Comparison of ENCODE assay signal across 17 mouse cellular contexts in genomic region chr1:88656096-88656480, GRCm38 (mm10). TPM values are rescaled to one million over a fixed set of nuclear protein-coding genes. Genes with fewer than 3 reads are reported as not detected.
DNase-seq lines count a peak whose midpoint lies in the region; ATAC-seq and TF ChIP-seq lines count a peak whose summit lies in the region.
"Had no signal": no experiment of that assay in that cellular context is flagged by ENCODE, and none has a peak within 500 bp of the region (broad histone marks: within the 10 kb centered on the region; RNA-seq: fewer than 3 reads in every experiment).

No protein-coding gene starts in this region.

- peaks cover 72% of the 10 kb centered on the region for H3K4me1 ChIP-seq in bone marrow macrophage, adult 2 months (ENCODE audit: control insufficient read depth, insufficient read depth, low read length)
- H3K4me1 ChIP-seq in lung, postnatal 0 days (ENCODE audit: insufficient read depth, low read depth, low read length), result 0 out of 2 replicates have a peak, but pooled peaks cover 3% of the 10 kb centered on the region
- 0 out of 2 replicates have a peak, but pooled peaks cover 3% of the 10 kb centered on the region for H3K4me1 ChIP-seq in forebrain, postnatal 0 days (ENCODE audit: insufficient read depth)
- H3K4me1 ChIP-seq: neural tube, embryonic 12.5 days had no signal

- peak; percentile 80 for ATAC-seq in frontal cortex, adult (ENCODE audit: low TSS enrichment)
- ATAC-seq in lung, postnatal 0 days, result no peak
- no peak for ATAC-seq in forebrain, postnatal 0 days
- ATAC-seq: hindbrain, embryonic 16.5 days had no signal

- no peak overlapping the region for H3K4me3 ChIP-seq in bone marrow macrophage, adult 2 months (ENCODE audit: insufficient read depth, low read length)
- no peak overlapping the region for H3K4me3 ChIP-seq in lung, postnatal 0 days (ENCODE audit: low read depth, low read length)
- no peak overlapping the region for H3K4me3 ChIP-seq in forebrain, postnatal 0 days (ENCODE audit: low read depth, low read length)
- H3K4me3 ChIP-seq: forebrain, embryonic 12.5 days; heart, embryonic 12.5 days; limb, embryonic 15.5 days; neural tube, embryonic 12.5 days had no signal

- 58% methylated on average over 5 of the region's 5 CpGs for WGBS in lung, postnatal 0 days
- 58% methylated on average over 5 of the region's 5 CpGs for WGBS in forebrain, postnatal 0 days

- H3K27me3 ChIP-seq in lung, postnatal 0 days (replicated peaks; ENCODE audit: insufficient read depth, low read length), result no peaks in the 10 kb centered on the region
- no peaks in the 10 kb centered on the region for H3K27me3 ChIP-seq in forebrain, postnatal 0 days (ENCODE audit: insufficient read depth, low read length)
- H3K27me3 ChIP-seq: forebrain, embryonic 12.5 days; heart, embryonic 12.5 days; limb, embryonic 15.5 days; neural tube, embryonic 12.5 days had no signal

- TF ChIP-seq CTCF in bone marrow macrophage, adult 2 months (IDR thresholded peaks at IDR 0.05; ENCODE audit: low read depth, low read length), result no peak
- no peak for TF ChIP-seq CTCF in lung, postnatal 0 days (IDR thresholded peaks at IDR 0.05)
- TF ChIP-seq CTCF in forebrain, postnatal 0 days (IDR thresholded peaks at IDR 0.05; ENCODE audit: low read depth), result no peak

- H3K36me3 ChIP-seq in lung, postnatal 0 days (ENCODE audit: insufficient read depth, low read length), result no peaks in the 10 kb centered on the region
- no peaks in the 10 kb centered on the region for H3K36me3 ChIP-seq in forebrain, postnatal 0 days (ENCODE audit: insufficient read depth)
- H3K36me3 ChIP-seq: forebrain, embryonic 12.5 days; heart, embryonic 12.5 days; limb, embryonic 15.5 days; neural tube, embryonic 12.5 days had no signal

- H3K9me3 ChIP-seq in lung, postnatal 0 days (ENCODE audit: low read length), result no peaks in the 10 kb centered on the region
- H3K9me3 ChIP-seq in forebrain, postnatal 0 days (ENCODE audit: low read length), result no peaks in the 10 kb centered on the region
- H3K9me3 ChIP-seq: forebrain, embryonic 12.5 days; heart, embryonic 12.5 days; limb, embryonic 15.5 days; neural tube, embryonic 12.5 days had no signal

- H3K9ac ChIP-seq in lung, postnatal 0 days (replicated peaks; ENCODE audit: low read depth), result no peak overlapping the region
- H3K9ac ChIP-seq in forebrain, postnatal 0 days, result no peak overlapping the region
- H3K9ac ChIP-seq: forebrain, embryonic 12.5 days; heart, embryonic 12.5 days; limb, embryonic 15.5 days; neural tube, embryonic 12.5 days had no signal

- no peak for DNase-seq in frontal cortex, postnatal 10 days (ENCODE audit: low spot score in 2 of 2)
- DNase-seq in spleen, postnatal 36 days (ENCODE audit: low spot score in 2 of 2), result peak; percentile 29 to 39
- no peak for DNase-seq in spleen, adult 12 weeks (ENCODE audit: low spot score)
- peak; percentile 40 to 56 for DNase-seq in thymus, postnatal 36 days
- no peak for DNase-seq in lung, postnatal 0 days (ENCODE audit: low spot score)
- DNase-seq in forebrain, postnatal 0 days, result no peak
- DNase-seq: adrenal gland, postnatal 36 days; cerebellum, adult 9-11 months; kidney, adult 11 months; kidney, postnatal 25 days had no signal

- no peak overlapping the region for H3K4me2 ChIP-seq in lung, postnatal 0 days (replicated peaks; ENCODE audit: low read depth, low read length)
- no peak overlapping the region for H3K4me2 ChIP-seq in forebrain, postnatal 0 days (ENCODE audit: low read depth)
- H3K4me2 ChIP-seq: forebrain, embryonic 12.5 days; heart, embryonic 12.5 days; limb, embryonic 15.5 days; neural tube, embryonic 12.5 days had no signal

- no peak for TF ChIP-seq POLR2A in bone marrow macrophage, adult 2 months (IDR thresholded peaks at IDR 0.05; ENCODE audit: borderline replicate concordance, low read depth, low read length)

- peak overlapping the region; percentile 92 for H3K27ac ChIP-seq in bone marrow macrophage, adult 2 months (ENCODE audit: insufficient read depth, low read depth, low read length)
- no peak overlapping the region for H3K27ac ChIP-seq in lung, postnatal 0 days (ENCODE audit: low read length)
- H3K27ac ChIP-seq in forebrain, postnatal 0 days (ENCODE audit: low read depth, low read length), result no peak overlapping the region
- H3K27ac ChIP-seq: forebrain, embryonic 12.5 days; limb, embryonic 15.5 days; neural tube, embryonic 12.5 days had no signal

- TF ChIP-seq EP300 in lung, postnatal 0 days (IDR thresholded peaks at IDR 0.05), result no peak

RNA-seq across cellular contexts. Expression of gene Arl4c, which starts 45.9 kb away (rescaled TPM):
- polyA plus RNA-seq in bone marrow macrophage, adult 2 months (2012; ENCODE audit: insufficient read depth, insufficient read length, missing spikeins), result 146 and 151 TPM in 2 replicates
- polyA plus RNA-seq in lung, postnatal 0 days (2015; fragmentation: Nextera tagmentation; extraction: Ambion mirVana), result 24.9 and 28.1 TPM in 2 replicates
- total RNA-seq in forebrain, postnatal 0 days (2014; rRNA removed), result 95.6 and 106 TPM in 2 replicates
- 30.2 and 40.2 TPM in 2 replicates for polyA plus RNA-seq in forebrain, postnatal 0 days (2015; fragmentation: Nextera tagmentation; extraction: Ambion mirVana)

Comparison
In these comparisons a context has a peak if more than half of its experiments do, and no peak if none do; other contexts are left out.
1. DNase-seq: peak in spleen, postnatal 36 days (2 of 2) and thymus, postnatal 36 days (2 of 2); none in frontal cortex, postnatal 10 days (0 of 2), spleen, adult 12 weeks (single experiment), lung, postnatal 0 days (single experiment) and forebrain, postnatal 0 days (single experiment).